Mouse (Mus musculus) adrenal gland (tissue): Measurements from ENCODE around the gene Herc1.

Experiments used
- intact Hi-C: fragments of 180-260 bp; cut with DNase I; formaldehyde crosslinking; loops from one replicate; pipeline ENCODE4 v1.15.1; 2025
- long read RNA-seq, 2 experiments: library from polyadenylated mRNA; unstranded; transcript quantifications; one replicate each; pipeline ENCODE4 v2.0.0; 2020; ENCODE audit warnings: borderline replicate concordance in 1 of 2; ENCODE audit not compliant: insufficient replicate concordance in 1 of 2

The Herc1 gene
- long read RNA-seq, experiment 1, partial matches to known transcripts, result 6 of 9 reads
- long read RNA-seq, experiment 1, other reads (novel, unspliced or antisense), result 3 of 9 reads
- long read RNA-seq, experiment 2, full-length matches to known transcripts, result 1 of 12 reads
- long read RNA-seq, experiment 2, partial matches to known transcripts, result 6 of 12 reads
- long read RNA-seq, experiment 2, other reads (novel, unspliced or antisense), result 5 of 12 reads

- intact Hi-C loops, result no loop called here
Observed at GRCm38 (mm10) chr9:66349860-66350787, at the start of gene Herc1. Herc1 (plus strand) TSS chr9:66350450.

GRCm38 (mm10) chr9:66304320-66305090, 45.7 kb upstream of the Herc1 start:
- intact Hi-C loops, result no loop called here

- intact Hi-C loops, result no loop called here
Observed at GRCm38 (mm10) chr9:66305121-66306112, 44.8 kb upstream of the Herc1 start.

- intact Hi-C loops, result no loop called here
Observed at GRCm38 (mm10) chr9:66306414-66306813, 43.8 kb upstream of the Herc1 start.

GRCm38 (mm10) chr9:66307341-66307740, 42.9 kb upstream of the Herc1 start:
- intact Hi-C loops, result no loop called here

GRCm38 (mm10) chr9:66308741-66309140, 41.5 kb upstream of the Herc1 start:
- intact Hi-C loops, result no loop called here

GRCm38 (mm10) chr9:66311458-66311857, 38.8 kb upstream of the Herc1 start:
- intact Hi-C loops, result no loop called here

- intact Hi-C loops, result no loop called here
Observed at GRCm38 (mm10) chr9:66316603-66317002, 33.6 kb upstream of the Herc1 start.

- intact Hi-C loops, result no loop called here
Observed at GRCm38 (mm10) chr9:66322010-66322931, 28.0 kb upstream of the Herc1 start.

GRCm38 (mm10) chr9:66326879-66327278, 23.4 kb upstream of the Herc1 start:
- intact Hi-C loops, result no loop called here

- intact Hi-C loops, result no loop called here
Observed at GRCm38 (mm10) chr9:66329474-66329873, 20.8 kb upstream of the Herc1 start.

GRCm38 (mm10) chr9:66330437-66330836, 19.8 kb upstream of the Herc1 start:
- intact Hi-C loops, result no loop called here

GRCm38 (mm10) chr9:66331548-66331947, 18.7 kb upstream of the Herc1 start:
- intact Hi-C loops, result no loop called here

- intact Hi-C loops, result no loop called here
Observed at GRCm38 (mm10) chr9:66332393-66332792, 17.9 kb upstream of the Herc1 start.

GRCm38 (mm10) chr9:66337280-66337679, 13.0 kb upstream of the Herc1 start:
- intact Hi-C loops, result no loop called here

GRCm38 (mm10) chr9:66338005-66338782, 12.1 kb upstream of the Herc1 start:
- intact Hi-C loops, result no loop called here

GRCm38 (mm10) chr9:66339714-66340113, 10.5 kb upstream of the Herc1 start:
- intact Hi-C loops, result no loop called here

- intact Hi-C loops, result no loop called here
Observed at GRCm38 (mm10) chr9:66340394-66341094, 9.7 kb upstream of the Herc1 start.
